Mouse (Mus musculus): Measurements from ENCODE around the gene Cobll1.

GRCm38 (mm10) chr2:65095571-65095970, 143.6 kb downstream of the Cobll1 start:
- TF ChIP-seq CTCF (IDR thresholded peaks at IDR 0.05; ENCODE audit: insufficient read depth, low read length) (no peak), POLR2A (IDR thresholded peaks at IDR 0.05; ENCODE audit: borderline replicate concordance, extremely low read depth, low read depth, low read length) (no peak)

All from lung, adult 2 months (tissue).